Mouse (Mus musculus): ENCODE measurements at regions not wholly inside any gene's neighbourhood (a gene's known extent, or its start where the extent isn't known, plus 50 kb on each side); places are given as distances from the start of the nearest gene placed in this dataset.
"Not testable (repeated sequence)": the region's sequence is repeated elsewhere in the genome, so short reads cannot be mapped to it uniquely, and the experiment has no call there.

DNA sequence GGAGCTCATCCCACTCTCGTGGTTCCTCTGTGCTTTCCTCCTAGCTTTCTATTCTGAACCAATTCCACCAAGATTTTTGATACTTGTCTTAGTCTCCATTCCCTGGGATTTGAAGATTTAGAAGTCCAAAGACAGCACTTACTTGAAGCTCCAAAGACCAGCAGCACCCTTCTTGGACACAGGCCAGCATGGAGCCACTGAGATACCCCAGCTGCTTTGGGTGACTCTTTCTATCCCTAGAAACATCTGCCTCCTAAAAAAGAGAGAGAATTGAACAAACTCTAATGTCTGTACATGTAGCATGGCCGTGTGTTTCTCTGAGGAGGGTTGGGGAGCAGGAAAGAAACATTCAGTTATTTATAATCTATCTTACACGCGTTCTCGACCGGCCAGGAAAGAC is 235.5 kb downstream of the Snx19 start:
- peak; percentile 70 for DNase-seq

DNA sequence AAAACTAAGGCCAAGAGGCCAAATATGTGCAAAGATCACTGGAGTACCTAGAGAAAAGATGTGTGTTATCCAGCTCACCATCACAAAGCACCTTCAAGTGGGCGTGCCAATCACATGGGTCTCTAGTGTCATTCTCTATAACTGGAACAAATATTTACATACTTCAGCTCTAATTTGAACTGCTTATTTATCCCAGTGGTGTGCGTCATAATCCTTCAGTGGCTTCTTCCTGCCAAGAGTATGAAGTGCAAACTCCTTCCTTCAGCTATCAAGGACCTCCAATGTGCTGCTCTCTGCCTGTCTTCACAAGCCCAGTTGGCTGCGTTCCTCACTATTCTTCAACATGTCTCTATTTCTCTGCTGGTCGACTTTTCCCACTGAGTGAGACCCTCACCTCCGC is 227.1 kb downstream of the Snx19 start:
- peak; percentile 38 for DNase-seq

DNA sequence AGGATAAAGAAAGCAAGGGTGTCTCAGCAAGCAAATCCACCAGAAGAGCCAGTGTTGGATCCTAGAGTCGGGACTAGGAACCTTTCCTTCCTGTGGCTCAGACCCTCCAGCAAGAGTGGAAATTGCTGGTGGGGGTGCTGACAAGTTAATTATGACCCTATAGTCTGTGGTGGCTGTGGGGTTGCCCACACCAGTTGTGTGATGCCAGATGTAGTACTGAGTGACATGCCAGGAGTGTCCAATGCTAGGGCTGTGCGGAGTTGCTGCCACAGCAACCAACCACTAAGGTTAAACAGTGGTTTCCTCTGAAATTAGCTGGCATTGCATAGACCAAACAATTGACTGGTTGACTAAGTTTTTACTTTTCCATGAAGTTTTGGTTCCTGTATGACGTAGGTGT is 226.3 kb downstream of the Snx19 start:
- no peak for DNase-seq

DNA sequence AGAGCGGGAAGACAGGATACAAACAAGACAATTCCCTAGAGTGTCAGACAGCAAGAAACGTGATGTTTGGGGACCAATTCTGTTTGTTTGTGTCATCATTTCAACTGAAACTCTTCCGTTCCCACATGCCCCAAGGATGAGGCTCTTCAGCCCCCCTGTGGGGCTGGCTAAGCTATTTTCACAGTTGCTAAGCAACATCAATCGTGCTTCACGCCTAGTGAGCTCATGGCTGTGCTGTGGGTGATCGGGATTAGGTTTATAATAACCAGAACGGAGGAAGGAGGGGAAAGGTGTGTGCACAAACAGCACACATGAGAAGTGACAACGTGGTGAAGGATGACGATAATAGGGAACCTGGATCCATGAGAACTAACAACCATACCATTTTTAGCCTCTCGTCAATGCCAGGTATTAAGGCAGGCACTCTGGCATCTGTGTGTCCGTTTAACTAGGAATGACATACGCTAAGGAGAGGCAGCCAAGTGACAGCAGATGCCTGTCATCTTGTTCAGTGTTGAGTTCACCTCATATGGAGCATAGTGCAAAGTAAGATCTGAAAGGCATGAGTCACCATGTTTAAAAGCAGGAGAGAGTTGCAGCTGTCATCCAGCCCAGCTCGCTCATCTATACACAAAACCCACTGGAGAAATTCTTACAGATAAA is 222.6 kb downstream of the Snx19 start:
- DNase-seq = no peak

DNA sequence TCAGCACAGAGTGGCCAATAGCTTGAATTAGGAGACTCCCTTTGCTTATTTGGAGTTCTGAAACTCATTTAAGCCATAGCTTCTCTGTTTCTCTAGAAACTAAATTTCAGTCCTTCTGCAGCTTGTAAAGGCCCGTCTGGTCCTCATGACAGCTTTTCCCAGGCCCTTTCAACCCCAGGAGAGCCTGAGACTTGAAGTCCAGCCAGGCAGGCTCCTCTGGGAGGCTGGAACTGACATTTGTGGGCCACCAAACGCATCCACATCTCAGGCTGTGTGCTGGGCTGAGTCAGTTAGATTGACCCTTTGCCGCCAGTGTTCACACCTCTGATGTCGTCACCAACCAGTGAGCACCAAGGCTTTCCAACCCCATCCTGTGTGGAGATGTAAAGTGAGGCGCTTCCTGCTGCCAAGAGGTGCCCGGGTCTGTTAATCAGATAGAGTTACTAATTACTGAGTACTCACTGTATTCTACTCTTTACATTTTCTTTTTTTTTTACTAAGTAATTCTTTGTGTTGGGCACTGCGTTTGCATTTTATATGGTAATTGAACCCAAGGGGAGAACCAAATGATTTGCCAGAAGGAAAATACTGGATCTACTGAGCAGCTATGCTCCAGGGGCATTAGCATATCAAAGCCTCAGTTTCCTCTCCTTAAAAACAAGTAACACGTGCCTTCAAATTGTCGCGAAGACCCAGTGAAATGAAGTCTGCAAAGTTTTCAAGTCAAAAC is 207.0 kb downstream of the Snx19 start:
- DNase-seq = peak; percentile 26

DNA sequence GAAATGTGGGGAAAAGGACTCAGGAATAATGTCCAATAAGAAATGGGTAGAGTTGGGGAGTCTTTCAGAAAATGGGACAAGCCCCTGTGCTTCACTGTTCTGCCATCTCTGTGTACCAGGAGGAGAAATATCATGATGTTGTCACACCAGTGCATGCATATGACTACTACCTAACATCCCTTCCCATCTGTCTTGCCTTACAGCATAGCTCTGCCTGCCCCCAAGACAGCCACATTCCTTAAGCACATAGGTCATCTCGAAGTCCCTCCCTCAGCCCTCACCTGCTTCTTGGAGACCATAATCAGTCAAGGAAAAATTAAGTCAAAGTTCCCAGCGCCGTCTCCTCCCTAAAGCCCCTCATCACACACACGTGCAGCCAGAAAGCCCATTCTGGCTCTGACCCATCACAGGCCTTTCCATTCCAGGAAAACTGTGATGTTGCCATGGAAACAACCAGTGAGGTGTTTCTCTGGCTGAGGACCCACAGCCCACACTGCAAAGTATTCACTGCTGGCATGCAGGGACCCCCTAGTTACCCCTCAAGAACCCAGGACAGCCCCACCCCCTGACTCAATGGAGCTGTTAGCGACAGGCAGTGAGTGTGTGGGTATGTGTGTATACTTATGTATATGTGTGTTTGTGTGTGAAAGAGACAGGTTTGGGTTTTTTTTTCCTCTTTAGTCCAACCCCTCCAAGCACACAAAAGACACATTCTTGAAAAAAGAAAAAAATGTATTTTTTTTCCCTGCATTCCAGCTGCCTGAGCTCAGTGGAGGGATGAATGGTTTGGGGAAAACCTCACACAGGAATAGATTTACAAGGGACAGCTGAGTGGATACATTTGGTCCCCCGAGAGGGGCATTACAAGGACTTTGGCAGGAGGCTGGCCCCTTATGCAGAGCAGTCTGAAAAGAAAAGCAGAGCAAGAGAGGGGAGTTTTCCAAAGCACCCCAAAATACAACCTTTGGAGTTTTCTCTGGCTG is 205.5 kb downstream of the Snx19 start:
- peak; percentile 41 for DNase-seq

DNA sequence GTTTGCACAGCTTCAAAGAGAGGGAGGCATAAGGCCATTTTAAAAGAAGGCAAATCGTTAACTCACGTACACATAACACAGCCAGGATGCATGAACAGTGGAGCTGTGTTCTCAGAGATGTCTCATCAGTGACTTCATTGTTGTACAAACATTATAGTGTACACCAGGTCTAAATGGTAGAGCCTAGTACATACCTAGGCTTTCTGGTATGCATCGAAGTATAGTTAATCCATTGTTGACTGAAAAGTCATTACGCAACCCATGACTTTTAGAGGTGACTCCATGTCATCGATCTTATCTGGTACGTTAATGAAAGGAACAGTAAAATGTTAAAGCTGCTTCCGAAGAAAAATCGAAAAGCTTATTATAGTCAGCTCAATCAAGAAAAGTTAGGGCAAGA is 198.7 kb downstream of the Snx19 start:
- DNase-seq = no peak

DNA sequence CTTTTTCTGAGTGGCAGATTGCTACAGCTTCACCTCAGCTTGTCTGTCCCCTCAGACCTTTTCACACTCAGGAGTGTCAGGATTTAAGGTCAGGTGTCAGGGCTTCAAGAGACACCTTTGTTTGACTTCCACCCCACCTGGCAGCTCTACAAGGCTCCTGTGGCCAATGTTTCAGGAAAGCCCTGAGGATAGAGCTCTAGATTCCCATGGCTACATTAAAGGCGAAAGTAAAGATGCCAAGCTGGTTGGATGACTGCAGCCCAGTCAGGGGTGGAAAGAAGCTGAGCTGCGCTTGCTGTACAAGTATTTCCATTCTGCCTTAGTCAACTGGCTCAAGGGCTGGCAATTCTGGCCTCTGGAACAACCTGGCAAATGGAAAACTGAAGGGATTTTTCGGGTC is 198.2 kb downstream of the Snx19 start:
- DNase-seq = no peak

DNA sequence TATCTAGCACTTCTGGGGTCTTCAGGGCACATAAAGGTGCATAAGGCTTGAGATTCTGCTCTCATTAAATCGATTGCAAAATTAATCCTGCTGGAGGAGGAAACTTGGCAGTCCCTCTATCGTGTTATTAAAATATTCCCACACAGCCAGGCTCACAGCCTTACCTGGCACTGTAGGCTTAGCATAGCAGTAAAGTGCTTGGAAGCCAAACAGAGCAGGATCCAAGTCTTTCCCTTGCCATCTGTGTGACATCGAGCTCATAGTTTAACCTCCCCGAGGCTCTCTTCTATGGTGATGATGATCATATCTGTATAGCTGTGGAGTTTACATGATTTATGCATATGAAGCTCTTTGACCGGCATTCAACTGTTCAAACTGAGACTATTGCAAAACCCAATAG is 197.6 kb downstream of the Snx19 start:
- DNase-seq = no peak

DNA sequence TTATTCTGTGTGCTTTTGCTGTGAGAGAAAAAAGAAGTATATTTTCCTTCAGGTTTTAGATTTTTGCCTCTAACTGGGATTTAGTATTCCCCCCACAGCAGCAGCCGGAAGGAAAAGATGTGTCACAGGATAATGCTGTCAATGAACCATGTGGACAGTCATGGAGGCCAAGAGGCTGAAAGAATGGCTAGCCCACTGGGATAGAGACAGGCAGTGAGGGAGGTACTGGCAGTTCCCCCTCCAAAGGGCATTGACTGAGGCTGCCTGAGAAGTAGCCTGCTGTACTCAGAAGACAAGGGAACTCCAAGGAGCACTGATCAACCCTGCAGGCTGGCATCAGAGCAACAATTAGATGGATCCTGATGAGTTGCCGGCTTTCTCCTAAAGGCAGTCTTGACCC is 192.4 kb downstream of the Snx19 start:
- no peak for DNase-seq

DNA sequence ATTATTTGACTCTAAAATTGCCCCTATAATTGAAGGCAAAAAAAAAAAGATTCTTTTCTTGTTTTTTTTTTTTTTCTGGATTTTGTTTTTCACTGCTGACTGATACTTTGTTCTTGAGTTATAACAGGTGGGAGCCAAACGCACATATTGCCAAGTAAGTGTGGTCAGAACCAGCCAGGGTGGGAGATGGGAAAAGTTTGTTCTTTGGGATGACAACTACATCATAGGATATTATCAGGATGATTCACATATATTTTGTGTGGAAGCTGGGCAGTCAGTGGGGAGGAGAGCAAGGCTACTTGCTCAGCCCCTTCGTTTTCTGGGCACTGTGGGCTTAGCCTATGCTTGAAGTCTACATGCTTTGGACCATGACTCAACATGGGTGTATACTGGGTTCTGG is 191.3 kb downstream of the Snx19 start:
- no peak for DNase-seq

DNA sequence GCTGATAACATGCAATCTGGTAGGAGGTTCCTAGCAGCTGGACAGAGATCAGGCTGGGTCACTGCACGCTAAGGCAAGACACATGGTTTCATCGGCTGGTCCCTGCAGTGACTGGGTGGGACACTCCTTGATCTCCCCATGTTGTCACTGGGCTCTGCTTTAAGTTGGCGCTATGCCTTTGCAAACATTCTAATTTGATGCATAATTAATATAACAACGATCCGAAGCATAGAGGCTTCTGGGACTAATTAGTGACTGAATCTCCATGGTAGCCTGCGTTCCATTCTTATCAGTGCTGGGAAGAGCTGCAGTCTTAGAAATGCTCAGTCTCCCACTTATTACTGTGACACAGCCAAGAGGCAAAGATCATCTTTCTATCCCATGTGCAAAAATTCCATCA is 186.8 kb downstream of the Snx19 start:
- DNase-seq = peak; percentile 33

DNA sequence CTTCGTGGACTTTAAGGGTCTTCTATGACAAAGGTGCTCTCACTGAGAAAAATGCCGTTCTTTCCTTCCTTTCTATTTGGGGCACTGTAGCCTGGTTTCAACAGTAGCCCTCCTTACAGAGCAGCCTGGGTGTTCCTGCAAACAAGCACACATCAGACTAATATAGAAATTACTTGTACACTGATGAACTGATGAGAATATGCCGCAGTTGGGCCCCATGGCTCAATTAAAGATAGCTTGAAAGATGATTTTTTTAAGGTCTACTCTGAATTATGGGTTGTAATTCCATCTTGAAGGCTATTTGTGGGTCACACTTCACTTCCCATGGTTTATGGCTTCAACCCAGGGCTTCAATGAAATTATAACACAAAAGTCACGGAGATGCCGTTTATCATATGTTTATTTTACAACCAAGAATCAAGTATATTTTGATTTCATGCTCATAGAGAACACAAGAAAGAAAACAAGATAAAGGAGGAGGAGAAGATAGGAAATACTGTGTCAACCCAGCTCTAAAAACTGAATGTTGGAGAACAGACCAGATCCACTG is 186.2 kb downstream of the Snx19 start:
- DNase-seq = peak; percentile 47

DNA sequence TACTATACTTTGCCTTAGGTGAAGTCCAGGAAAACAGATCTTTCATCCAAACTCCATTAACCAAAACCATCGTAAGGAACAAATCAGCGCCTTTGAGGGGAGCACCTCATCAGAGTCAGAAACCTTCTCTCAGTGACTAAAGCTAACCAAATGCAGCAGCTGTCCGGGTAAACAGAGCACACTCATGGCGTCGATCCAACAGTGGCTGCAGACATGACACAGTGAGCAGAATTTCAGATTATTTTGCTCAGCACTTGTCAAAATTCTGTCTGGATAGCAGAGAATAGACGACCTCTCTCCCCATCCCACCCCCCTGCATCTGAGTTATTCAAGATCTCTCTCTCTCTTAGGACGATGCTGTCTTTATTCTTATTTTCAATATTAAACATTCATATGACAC is 183.4 kb downstream of the Snx19 start:
- DNase-seq = peak; percentile 70

DNA sequence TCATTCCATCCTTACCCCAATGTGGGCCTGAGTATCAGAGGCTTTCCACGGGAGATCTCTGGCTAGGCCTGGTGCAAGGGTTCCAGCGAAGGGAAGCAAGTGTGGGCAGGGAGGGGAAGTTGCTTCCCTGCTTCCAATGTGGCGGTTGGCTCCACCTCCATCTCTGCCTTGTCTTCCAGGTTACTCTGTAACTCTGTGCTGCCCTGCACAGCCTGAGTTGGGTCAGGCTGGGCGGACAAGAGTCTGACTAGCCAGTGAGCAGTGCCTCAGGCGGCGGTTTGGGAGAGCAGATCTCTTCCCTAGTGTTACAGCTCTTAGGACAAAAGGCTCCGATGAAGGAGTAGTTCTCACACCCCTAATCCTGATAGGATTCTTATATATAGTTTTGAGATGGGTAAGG is 172.8 kb downstream of the Snx19 start:
- DNase-seq = no peak

DNA sequence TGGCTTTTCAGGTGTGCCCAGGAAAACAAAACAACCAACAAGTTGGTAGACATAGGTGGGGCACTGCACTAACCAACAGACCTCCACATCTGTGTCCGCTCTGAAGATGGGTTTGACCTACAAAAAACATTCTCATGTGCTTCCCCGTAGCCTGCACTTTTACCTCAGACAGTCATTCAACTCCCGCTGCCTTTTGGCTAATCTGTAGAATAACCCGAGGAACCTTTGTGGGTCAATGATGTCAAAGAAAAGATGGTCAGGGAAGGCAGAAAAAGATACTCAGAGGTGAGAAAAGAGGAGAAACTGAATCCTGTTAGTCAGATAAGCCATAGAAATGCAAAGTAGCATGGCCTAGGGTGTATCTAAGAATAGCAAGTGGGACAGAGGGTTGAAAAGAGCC is 170.8 kb downstream of the Snx19 start:
- no peak for DNase-seq

DNA sequence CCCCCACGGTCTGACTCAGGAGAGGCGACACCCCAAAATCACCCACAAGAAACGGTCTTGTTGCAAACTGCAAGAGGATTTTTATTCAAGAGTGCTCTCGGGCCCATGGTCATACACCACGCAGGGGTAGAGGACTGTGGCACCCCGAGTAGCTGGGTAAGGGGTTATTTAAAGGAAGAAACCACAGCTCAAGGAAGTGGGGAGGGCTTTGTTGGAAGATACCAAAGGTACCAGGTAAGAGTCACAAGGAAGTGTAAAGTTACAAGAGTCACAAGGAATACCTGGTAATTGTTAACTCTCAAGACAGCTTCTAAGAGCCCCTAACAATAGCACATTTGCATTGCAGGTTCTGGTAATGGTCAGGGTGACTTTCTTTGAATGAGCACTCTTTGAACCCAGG is 170.2 kb downstream of the Snx19 start:
- DNase-seq = not testable (repeated sequence)

DNA sequence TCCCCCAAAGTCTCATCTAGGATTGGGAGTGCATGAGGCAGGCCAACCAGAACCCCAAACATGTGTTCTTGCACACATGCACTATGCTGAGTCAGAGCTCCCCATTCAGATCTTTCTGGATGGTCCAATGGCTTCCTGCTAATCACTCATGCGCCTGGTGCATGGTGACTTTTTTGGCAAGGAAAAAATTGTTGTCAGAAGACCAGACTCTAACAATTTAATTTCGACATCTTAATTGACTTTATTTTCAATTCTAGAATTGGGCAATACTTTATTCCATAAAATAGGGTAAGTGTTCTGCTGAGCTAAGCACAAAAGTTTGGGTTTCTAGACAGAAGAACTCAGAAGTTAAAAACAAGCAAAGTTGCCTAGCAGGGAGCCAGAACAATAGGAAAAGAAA is 165.7 kb downstream of the Snx19 start:
- no peak for DNase-seq

DNA sequence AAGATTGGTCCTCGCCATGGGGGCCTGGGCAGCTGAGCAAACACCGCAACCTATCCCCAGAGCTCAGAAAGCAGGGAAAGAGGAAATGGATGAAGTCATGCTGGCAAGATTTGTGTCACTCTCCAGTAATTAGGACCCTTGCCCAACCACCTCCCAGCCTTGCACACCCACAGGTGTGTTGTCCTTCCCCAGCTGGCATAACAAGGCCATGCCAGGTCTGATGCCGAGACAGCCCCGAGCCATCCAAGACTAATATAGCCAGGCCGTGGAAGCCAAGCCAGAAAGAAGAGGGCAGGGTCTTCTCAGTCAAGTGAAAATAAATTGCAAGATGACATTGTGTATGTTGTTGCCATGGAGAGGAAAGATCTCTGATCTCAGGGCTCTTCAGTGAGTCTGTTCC is 164.3 kb downstream of the Snx19 start:
- DNase-seq = no peak

DNA sequence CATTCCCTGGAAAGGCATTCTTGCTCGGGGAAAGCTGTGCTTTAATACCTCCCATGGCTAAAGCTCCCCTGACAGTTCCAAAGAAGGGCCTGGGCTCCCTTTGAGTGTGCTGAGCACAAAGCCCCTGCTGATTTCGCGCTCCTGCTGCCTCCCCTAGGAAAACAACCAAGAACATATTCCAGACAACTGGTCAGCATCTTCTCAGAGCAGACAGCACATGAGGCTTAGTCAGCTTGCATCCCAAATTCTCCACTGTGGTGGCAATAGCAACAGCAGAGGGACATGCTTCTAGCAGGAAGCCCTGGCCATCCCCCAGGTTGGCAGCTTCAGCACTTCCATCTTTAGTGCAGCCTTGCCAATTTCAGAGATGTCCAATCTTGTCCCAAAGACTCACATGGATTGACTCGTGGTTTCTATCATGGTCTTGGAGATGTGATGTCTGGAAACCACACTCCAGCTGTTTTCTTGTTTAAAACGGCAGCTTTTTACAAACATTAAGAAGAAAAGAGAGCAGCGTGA is 163.8 kb downstream of the Snx19 start:
- peak; percentile 18 for DNase-seq

DNA sequence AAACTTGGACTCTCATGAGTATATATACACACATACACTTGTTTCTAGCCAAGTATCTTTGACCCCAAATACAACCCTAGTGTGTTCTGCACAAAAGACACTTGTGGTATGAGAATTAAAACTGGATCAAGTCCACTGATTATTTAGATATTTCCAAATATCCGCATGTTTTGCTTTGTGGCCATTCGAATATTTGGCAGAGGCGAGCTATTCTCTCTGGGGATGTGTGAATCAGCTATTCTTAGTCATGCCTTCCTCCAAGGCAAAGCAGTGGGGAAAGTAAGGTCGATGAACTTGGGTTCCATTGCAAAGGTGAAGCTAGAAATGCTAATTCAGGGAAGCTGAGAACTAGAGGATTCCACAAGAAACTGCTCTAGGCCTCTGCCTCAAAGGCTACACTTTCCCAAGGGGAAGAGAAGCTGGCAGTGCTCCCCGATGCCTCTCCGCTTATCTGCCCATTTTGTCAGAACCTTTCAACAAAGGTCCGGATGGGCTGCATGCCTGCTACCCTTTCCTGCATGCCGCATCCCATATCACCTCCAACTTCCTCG is 154.4 kb downstream of the Snx19 start:
- DNase-seq = no peak

DNA sequence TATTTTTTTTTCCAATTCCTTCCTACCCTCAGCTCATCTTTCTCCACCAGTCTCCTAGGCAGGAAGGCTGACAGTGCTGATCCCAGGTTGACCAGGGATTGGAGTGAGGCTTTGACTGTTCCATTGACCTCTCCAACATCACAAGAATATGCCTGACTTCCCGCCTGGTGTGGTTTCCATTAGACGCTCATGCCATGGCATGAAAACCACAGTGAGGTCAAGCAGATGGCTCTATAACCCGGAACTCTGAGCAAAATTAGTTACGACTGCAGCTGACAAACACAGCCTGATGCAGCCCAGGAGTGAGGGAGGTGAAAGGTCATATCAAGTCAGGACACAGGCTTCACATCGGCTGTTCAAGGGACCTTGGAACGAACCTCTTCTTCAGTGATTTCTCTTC is 153.6 kb downstream of the Snx19 start:
- DNase-seq = no peak

DNA sequence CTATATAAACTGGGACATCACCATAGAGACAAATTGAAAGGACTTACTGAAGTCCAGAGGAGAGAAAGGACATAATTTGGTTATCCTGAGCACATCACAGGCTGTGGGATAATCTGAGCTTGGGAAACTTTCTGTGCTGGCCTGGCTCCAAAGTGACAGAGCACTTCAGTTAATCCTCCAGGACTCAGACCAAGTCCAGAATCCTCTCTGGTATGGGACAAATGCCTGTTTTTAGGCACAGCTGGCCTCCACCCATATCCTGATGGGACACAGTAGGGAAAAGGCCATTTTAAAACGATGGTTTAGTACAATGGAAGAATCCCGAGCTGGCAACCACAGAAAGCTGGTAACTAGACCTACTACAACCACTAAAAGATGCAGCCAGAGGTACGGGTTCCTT is 151.3 kb downstream of the Snx19 start:
- no peak for DNase-seq
